Mouse (Mus musculus) embryonic facial prominence, embryonic 15.5 days (tissue): ENCODE measurements around the gene Gxylt2. TPM values are rescaled to one million over a fixed set of nuclear protein-coding genes. Genes with fewer than 3 reads are reported as not detected.

ENCODE experiments used
- ATAC-seq: fragments of 200-750 bp; cut with Nextera tagmentation; 2 replicates; pipeline ENCODE4 v1.8.0; 2017; ENCODE audit warnings: low read depth, moderate TSS enrichment; ENCODE audit not compliant: insufficient number of reproducible peaks, low FRiP score, low TSS enrichment
- H3K27ac ChIP-seq: fragments of 300-500 bp; sonication (generic); replicated peaks from 2 replicates; pipeline ENCODE4 v1.5.1; 2015; ENCODE audit warnings: mild to moderate bottlenecking, inconsistent platforms
- H3K27me3 ChIP-seq: fragments of 300-500 bp; sonication (generic); 2 replicates; pipeline ENCODE4 v1.6.1; 2015; ENCODE audit warnings: inconsistent platforms
- H3K36me3 ChIP-seq: fragments of 300-500 bp; sonication (generic); 2 replicates; pipeline ENCODE4 v1.6.1; 2015; ENCODE audit warnings: mild to moderate bottlenecking, inconsistent platforms
- H3K4me1 ChIP-seq: fragments of 300-500 bp; sonication (generic); 2 replicates; pipeline ENCODE4 v1.6.1; 2015; ENCODE audit warnings: inconsistent platforms
- H3K4me2 ChIP-seq: fragments of 300-500 bp; sonication (generic); replicated peaks from 2 replicates; pipeline ENCODE4 v1.6.1; 2015; ENCODE audit warnings: mild to moderate bottlenecking, inconsistent platforms
- H3K4me3 ChIP-seq: fragments of 300-500 bp; sonication (generic); replicated peaks from 2 replicates; pipeline ENCODE4 v1.5.1; 2015; ENCODE audit warnings: mild to moderate bottlenecking, inconsistent platforms
- H3K9ac ChIP-seq: fragments of 300-500 bp; sonication (generic); 2 replicates; pipeline ENCODE4 v1.6.1; 2015; ENCODE audit warnings: inconsistent platforms
- H3K9me3 ChIP-seq: fragments of 300-500 bp; sonication (generic); replicated peaks from 2 replicates; pipeline ENCODE4 v1.6.1; 2016; ENCODE audit warnings: inconsistent platforms
- WGBS: fragments of 180-500 bp; shearing (Covaris S2); methylation state at CpG from one replicate; pipeline ENCODE4 v1.1.7; 2015; 5-methylcytosine and 5-hydroxymethylcytosine counted together
- polyA plus RNA-seq: library from polyadenylated mRNA; unstranded; fragments of >200 nt; fragmentation: Nextera tagmentation; extraction: Ambion mirVana; gene quantifications from 2 replicates; pipeline ENCODE4 v1.2.1, GENCODE M21; 2015

Gene Gxylt2
- polyA plus RNA-seq, 1 experiment from 2014 or later = 33.4 TPM

DNA sequence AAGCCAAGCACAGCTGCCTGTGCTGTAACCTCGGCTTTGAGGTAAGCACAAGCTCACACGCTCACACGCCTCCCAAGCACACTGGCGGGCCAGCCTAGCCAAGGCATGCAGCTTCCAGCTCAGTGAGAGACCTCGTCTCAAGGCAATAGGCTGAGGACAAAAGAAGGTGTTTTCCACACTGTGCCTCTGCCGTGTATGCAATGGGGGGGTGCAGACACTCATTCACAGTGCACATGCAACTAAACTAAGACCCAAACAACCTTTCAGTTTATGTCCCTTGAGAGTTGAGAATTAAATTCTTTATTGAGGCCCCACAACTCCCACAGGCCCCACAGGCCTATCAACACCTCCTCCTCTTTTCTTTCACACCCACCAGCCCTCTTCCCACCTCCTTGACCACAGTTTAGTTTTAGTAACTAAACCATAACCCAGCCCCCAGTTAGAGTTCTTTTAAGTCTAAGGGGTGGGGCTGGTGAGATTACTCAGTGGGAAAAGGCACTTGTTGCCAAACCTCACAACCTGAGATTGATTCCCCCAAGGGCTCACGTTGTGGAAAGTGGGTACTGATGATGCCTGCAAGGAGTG lies 119.9 kb downstream of the Gxylt2 start:
- Histone ChIP-seq H3K36me3 (no peaks in the 10 kb centered on the region), H3K27me3 (no peaks in the 10 kb centered on the region), H3K4me1 (no peaks in the 10 kb centered on the region), H3K9me3 (no peaks in the 10 kb centered on the region), H3K4me3 (no peak overlapping the region), H3K4me2 (no peak overlapping the region), H3K9ac (no peak overlapping the region), H3K27ac (no peak overlapping the region)
- 69% methylated on average over 7 of the region's 7 CpGs for WGBS
- ATAC-seq = no peak

DNA sequence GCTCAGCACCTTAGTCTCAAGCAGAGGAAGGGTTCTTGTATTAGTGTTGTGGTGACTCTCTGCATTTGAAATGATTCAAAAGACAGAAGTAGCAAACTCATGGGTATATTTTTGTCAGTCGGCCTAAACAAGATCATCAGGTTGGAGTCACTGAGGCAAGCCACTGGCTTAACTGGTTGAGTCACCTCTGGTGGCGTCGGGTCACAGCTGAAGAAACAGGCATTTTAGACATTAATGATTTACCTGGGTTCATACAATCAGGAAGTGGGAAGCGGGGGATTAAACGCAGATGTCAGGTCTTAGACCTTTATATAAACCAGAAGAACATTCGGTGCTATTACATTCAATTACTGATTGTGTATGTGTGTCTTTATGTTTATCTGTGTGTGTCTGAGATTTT lies 121.5 kb downstream of the Gxylt2 start:
- H3K9ac ChIP-seq = no peak overlapping the region
- no peak overlapping the region for H3K4me2 ChIP-seq
- H3K36me3 ChIP-seq = no peaks in the 10 kb centered on the region
- no peak overlapping the region for H3K27ac ChIP-seq
- H3K9me3 ChIP-seq = no peaks in the 10 kb centered on the region
- no peaks in the 10 kb centered on the region for H3K27me3 ChIP-seq
- WGBS = 67% methylated on average over 6 of the region's 6 CpGs
- H3K4me1 ChIP-seq = no peaks in the 10 kb centered on the region
- ATAC-seq = no peak
- no peak overlapping the region for H3K4me3 ChIP-seq

DNA sequence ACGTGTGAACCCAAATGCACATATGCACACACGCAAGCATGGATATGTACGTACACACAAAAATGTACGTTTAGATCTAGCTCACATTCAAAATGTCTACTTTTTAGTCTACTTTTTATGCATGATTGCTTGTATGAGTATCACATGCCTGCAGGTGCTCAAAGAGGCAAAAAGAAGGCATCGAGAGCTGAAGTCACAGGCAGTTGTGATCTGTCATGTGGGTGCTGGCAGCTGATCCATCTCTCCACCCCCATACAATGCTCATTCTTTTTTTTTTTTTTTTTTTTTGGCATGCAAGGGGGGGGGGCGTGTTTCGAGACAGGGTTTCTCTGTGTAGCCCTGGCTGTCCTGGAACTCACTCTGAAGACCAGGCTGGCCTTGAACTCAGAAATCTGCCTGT lies 124.0 kb downstream of the Gxylt2 start:
- H3K9ac ChIP-seq = no peak overlapping the region
- ATAC-seq = no peak
- no peaks in the 10 kb centered on the region for H3K27me3 ChIP-seq
- H3K27ac ChIP-seq = no peak overlapping the region
- 93% methylated on average over 7 of the region's 7 CpGs for WGBS
- H3K9me3 ChIP-seq = no peaks in the 10 kb centered on the region
- H3K4me3 ChIP-seq = no peak overlapping the region
- H3K4me2 ChIP-seq = no peak overlapping the region
- H3K4me1 ChIP-seq = no peaks in the 10 kb centered on the region
- no peaks in the 10 kb centered on the region for H3K36me3 ChIP-seq

DNA sequence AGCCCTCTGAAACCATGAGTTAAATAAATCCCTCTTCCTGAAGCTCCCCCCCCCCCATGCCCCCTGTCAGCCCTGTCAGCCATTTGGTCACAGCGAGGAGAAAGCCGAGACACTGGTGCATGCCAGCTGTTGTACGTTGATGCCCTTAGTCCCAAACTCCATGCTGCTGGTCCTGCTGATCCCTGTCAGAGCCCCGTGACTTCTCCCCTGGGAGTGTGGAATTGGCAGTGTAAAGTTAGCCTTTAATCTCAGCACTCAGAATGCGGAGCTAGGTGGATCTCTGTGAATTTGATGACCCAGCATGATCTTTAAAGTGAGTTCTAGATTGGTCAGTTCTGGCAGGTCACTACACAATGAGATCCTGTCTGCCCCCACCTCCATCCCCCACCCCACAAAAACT lies 125.2 kb downstream of the Gxylt2 start:
- Histone ChIP-seq H3K9ac (no peak overlapping the region), H3K27me3 (no peaks in the 10 kb centered on the region), H3K9me3 (no peaks in the 10 kb centered on the region), H3K4me1 (peaks cover 2% of the 10 kb centered on the region), H3K4me2 (no peak overlapping the region), H3K4me3 (no peak overlapping the region), H3K27ac (no peak overlapping the region), H3K36me3 (no peaks in the 10 kb centered on the region)
- 70% methylated on average over 5 of the region's 5 CpGs for WGBS
- no peak for ATAC-seq

DNA sequence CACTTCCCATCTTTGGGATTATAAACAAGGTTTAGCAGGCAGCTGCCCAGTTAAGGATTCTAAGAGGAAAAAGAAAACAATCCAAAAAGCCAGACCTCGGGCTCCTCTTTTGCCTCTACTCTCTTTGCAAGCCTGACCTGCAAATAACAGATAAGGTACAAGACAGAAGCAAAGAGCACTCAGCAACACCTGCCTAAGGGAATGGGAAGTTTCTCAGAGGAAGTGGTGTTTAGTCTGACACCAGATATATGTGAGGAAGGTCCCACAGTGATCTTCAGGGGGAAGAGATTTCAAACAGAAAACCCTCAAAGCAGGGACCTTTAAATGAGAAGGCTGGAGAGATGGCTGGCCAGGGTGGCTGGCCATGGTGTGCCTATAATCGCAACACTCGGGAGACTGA lies 126.7 kb downstream of the Gxylt2 start:
- H3K4me1 ChIP-seq = peaks cover 8% of the 10 kb centered on the region
- H3K4me2 ChIP-seq = no peak overlapping the region
- H3K27ac ChIP-seq = no peak overlapping the region
- WGBS = 83% methylated on average over 3 of the region's 3 CpGs
- H3K9me3 ChIP-seq = no peaks in the 10 kb centered on the region
- H3K9ac ChIP-seq = no peak overlapping the region
- peaks cover 10% of the 10 kb centered on the region for H3K36me3 ChIP-seq
- no peaks in the 10 kb centered on the region for H3K27me3 ChIP-seq
- no peak for ATAC-seq
- H3K4me3 ChIP-seq = no peak overlapping the region

DNA sequence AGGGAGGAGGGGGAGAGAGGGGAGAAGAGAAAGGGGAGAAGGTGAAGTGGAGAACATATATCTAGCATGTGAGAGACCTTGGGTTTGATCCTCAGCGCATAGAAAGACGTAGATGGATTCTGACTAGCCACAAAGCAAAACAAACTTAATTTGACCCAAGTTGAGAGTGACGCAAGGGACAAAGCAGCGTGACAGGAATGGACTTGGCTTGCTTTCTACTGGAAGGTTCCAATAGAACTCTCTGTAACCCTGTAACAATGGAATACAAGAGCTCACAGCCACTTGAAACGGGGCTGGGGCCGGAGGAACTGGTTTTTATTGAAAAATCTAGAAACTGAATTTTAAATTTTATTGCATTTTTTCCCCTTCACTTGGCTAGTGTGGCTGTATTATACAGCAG lies 127.2 kb downstream of the Gxylt2 start:
- no peak overlapping the region for H3K4me3 ChIP-seq

DNA sequence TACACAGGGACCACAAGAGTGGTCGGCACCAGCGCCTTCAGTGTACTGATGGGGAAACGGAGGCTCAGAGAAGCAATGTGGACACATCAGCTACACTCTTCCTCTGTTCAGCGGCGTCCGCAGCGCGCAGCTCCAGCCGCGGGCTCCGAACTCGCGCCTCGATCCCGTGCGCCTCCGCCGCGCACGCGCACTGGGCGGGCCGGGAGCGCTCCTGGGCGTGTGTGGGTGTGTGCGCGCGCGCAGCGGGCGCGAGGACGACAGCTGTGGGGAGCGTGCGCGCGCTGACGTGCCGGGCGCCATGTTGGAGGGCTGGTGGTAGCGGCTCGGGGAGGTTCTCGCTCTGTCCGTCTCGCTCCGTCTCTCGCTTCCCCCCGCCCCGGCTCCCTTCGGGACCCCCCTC lies 128.8 kb downstream of the Gxylt2 start, which contains the start of gene Ppp4r2:
Gene Ppp4r2 (plus strand): TSS at position 268 of the 400 bp plus-strand sequence.
- Histone ChIP-seq H3K4me3 (peak within 1 kb of the TSS; percentile 84), H3K4me1 (peaks cover 13% of the 10 kb centered on the region), H3K9ac (peak within 1 kb of the TSS; percentile 64), H3K27me3 (no peaks in the 10 kb centered on the region), H3K27ac (peak within 1 kb of the TSS; percentile 91), H3K9me3 (no peaks in the 10 kb centered on the region), H3K4me2 (peak within 1 kb of the TSS; percentile 48), H3K36me3 (peaks cover 32% of the 10 kb centered on the region)
- ATAC-seq = peak; percentile 94
- under 1% methylated on average over 44 of the region's 50 CpGs for WGBS

More for the DNA sequence above, 127.2 kb downstream of the Gxylt2 start:
- H3K4me2 ChIP-seq = no peak overlapping the region
- H3K27me3 ChIP-seq = no peaks in the 10 kb centered on the region
- 83% methylated on average over 6 of the region's 6 CpGs for WGBS
- ATAC-seq = no peak
- H3K27ac ChIP-seq = no peak overlapping the region
- no peaks in the 10 kb centered on the region for H3K9me3 ChIP-seq
- peaks cover 16% of the 10 kb centered on the region for H3K36me3 ChIP-seq
- no peak overlapping the region for H3K9ac ChIP-seq
- peaks cover 8% of the 10 kb centered on the region for H3K4me1 ChIP-seq

DNA sequence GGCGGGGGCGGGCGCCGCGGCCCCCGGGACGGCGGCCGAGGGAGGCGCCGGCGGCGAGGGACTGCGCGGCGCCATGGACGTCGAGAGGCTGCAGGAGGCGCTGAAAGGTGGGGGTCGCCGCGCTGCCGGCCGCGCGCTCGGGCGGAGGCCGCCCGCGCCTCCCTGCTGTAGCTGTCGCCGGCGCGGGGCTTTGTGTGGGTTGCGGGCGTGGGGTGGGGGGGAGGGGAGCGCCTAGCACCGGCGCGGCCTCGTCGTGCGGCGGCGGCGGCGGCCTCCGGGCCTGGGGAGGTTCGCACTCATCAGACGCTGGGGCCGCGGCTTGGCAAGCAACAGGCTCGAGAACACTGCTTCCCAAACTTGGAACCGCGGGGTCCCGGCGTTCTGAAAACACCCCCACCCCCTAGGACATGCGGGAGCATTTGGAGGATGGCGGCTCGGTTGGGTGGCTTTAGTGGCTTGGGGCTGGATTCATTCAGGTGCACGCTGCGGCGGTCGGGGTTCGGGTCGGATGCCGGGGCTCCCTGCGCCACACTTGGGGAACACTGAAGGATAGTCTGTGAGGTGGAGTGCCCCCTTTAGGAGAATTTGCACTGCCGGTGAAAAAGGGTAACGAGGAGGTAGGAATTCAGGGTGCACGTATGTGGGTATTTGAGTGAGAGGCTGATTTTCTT lies 129.4 kb downstream of the Gxylt2 start:
- peak; percentile 87 for ATAC-seq
- H3K4me3 ChIP-seq = peak overlapping the region; percentile 84

DNA sequence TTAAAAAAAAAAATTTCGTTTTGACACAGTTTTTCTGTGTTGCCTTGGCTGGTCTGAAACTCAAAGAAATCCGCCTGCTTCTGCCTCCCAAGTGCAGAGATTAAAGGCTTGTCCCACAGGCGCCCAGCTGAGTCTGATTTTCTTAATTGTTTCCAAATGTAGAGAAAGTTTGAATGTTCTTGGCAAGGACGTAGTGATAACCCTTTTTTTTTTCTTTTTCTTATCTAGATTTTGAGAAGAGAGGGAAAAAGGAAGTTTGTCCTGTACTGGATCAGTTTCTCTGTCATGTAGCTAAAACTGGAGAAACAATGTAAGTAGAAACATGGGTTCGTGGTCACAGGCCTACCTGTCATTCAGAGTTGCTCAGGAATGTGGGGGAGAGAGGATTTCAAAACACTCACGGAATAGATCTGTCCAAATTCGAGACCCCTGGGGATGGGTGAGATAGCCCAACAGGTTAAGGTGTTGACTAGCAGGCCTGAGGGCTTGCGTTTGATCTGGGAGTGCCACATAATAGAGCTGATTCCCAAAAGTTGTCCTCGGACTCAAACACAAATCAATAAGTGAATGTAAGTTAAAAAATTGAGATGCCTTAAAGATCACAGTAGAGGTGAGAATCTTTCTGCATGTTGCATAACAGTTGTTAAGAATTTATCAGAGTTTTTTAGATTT lies 130.1 kb downstream of the Gxylt2 start:
- Histone ChIP-seq H3K4me2 (peak overlapping the region; percentile 48), H3K27me3 (no peaks in the 10 kb centered on the region), H3K27ac (peak overlapping the region; percentile 91; the same call in 1 of the 2 replicates), H3K36me3 (peaks cover 42% of the 10 kb centered on the region), H3K4me1 (peaks cover 13% of the 10 kb centered on the region), H3K4me3 (peak overlapping the region; percentile 84), H3K9ac (peak overlapping the region; percentile 64; the same call in 1 of the 2 replicates), H3K9me3 (no peaks in the 10 kb centered on the region)
- no peak for ATAC-seq
- 32% methylated on average over 9 of the region's 9 CpGs for WGBS

More for the DNA sequence above, 129.4 kb downstream of the Gxylt2 start:
- H3K9ac ChIP-seq = peak overlapping the region; percentile 64
- H3K4me1 ChIP-seq = peaks cover 13% of the 10 kb centered on the region
- WGBS = 1% methylated on average over 59 of the region's 72 CpGs
- H3K9me3 ChIP-seq = no peaks in the 10 kb centered on the region
- H3K4me2 ChIP-seq = peak overlapping the region; percentile 48
- H3K27ac ChIP-seq = peak overlapping the region; percentile 91
- H3K36me3 ChIP-seq = peaks cover 37% of the 10 kb centered on the region
- H3K27me3 ChIP-seq = no peaks in the 10 kb centered on the region

DNA sequence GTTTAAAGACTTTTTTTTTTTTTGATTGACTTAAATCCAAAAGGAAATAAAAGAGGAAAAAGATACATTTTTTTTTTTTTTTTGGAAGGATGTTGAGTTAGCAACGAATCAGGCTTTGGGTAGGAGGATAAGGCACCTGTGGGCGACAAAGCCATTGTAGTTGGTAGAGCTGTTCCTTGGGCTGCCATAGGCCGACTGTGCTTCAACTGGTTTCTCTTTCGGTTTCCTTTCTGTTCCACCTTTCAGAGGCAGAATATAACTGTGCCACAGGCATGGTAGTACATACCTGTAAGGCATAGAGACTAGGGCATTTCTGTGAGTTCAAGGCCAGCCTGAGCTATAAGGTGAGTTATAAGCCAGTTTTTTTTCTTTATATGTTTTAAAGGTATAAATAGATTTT lies 140.5 kb downstream of the Gxylt2 start:
- H3K27ac ChIP-seq = no peak overlapping the region
- ATAC-seq = no peak
- H3K4me2 ChIP-seq = no peak overlapping the region
- H3K9ac ChIP-seq = no peak overlapping the region
- no peaks in the 10 kb centered on the region for H3K4me1 ChIP-seq
- no peaks in the 10 kb centered on the region for H3K9me3 ChIP-seq
- 98% methylated on average over 4 of the region's 4 CpGs for WGBS
- no peaks in the 10 kb centered on the region for H3K27me3 ChIP-seq
- H3K36me3 ChIP-seq = peaks cover 44% of the 10 kb centered on the region
- H3K4me3 ChIP-seq = no peak overlapping the region

DNA sequence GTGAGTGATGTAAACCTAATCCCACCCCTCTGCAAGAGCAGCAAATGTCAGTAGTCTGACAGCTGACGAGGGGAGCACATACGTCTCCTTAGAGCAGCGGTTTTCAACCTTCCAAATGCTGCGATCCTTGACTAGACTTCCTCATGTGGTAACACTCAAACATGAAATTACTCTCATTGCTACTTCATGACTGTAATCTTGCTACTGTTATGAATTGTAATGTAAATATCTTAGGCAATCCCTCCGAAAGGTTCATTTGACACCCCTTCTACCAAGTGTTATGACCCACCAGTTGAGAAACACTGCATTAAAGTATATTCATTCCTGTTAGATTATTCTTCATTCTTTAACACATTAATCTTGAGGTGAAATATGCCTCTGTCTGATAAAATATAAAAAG lies 142.7 kb downstream of the Gxylt2 start:
- WGBS = 81% methylated on average over 5 of the region's 5 CpGs
- H3K9me3 ChIP-seq = no peaks in the 10 kb centered on the region
- no peak overlapping the region for H3K4me2 ChIP-seq
- no peak overlapping the region for H3K9ac ChIP-seq
- H3K27me3 ChIP-seq = no peaks in the 10 kb centered on the region
- H3K27ac ChIP-seq = no peak overlapping the region
- no peak overlapping the region for H3K4me3 ChIP-seq
- no peaks in the 10 kb centered on the region for H3K4me1 ChIP-seq
- H3K36me3 ChIP-seq = peaks cover 31% of the 10 kb centered on the region
- no peak for ATAC-seq
